Mouse (Mus musculus) CH12.LX (cell line): ENCODE results near the gene Ccer2.

Experiments
- CTCF ChIP-seq, 2 experiments: IDR thresholded peaks in 1 of 2; conservative IDR thresholded peaks in 1 of 2; 2 replicates each; pipeline ENCODE4 v1.5.1; 2011 to 2012; ENCODE audit warnings: low read depth in 2 of 2, low read length in 2 of 2, improper control_type of control experiment in 1 of 2, inconsistent platforms in 1 of 2, mild to moderate bottlenecking in 1 of 2, moderate library complexity in 1 of 2
- ZMIZ1 ChIP-seq: IDR thresholded peaks from 2 replicates; pipeline ENCODE4 v1.6.1; 2012; ENCODE audit warnings: low read depth, mild to moderate bottlenecking, inconsistent platforms, low read length, improper control_type of control experiment

DNA sequence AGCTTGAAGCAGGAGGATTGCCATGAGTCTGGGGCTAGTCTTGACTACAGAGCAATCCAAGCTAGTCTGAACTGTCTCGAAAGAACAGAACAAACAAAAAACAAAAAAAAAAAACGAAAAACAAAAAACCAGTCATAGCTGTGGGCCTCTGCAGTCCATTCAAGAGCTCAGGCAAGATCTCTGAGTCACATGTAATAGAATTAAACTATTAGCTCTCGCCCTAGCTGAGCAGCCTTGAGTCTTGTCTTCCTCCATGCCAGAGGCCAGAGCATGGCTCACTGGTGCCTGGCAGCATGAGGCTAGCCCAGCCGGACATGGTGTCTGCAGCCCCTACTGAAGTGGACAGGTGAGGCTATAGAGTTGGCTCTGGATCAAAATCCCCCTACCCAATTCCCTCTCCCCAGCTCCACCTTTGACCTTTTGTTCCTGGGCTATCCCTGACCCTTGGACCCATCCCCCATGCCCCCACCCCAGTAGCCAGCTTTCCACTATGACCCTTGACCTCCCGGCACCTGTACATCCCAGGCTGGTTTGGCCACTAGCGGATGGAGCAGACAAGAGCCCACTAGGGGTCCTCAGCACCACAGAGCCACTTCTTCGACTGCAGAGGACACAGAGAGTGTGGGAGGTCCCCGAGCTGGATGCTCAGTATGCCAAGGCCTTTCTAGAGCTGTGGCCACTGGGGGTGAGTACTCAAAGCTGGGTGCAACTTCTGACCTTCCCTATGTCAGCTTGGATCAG is 34.3 kb downstream of the Ccer2 start:
- TF ChIP-seq CTCF (conservative IDR thresholded peaks at IDR 0.05 in 1 of 2, IDR thresholded peaks at IDR 0.05 in 1 of 2; ENCODE audit: low read depth in 2 of 2, low read length in 2 of 2): peak in 1 of 2 experiments; percentile 67; a peak in 2 of 4 replicates
- TF ChIP-seq ZMIZ1: no peak
